Mouse (Mus musculus) thymus, adult 2 months (tissue): Measurements from ENCODE around the gene Lhpp. TPM values are rescaled to one million over a fixed set of nuclear protein-coding genes. Genes with fewer than 3 reads are reported as not detected.

Experiments used
- DNase-seq: peaks from one replicate; pipeline ENCODE4 v3.0.0; 2021
- H3K27ac ChIP-seq: fragments of 200-500 bp; 2 replicates; pipeline ENCODE4 v1.5.1; 2012; ENCODE audit warnings: low read length, control low read depth; ENCODE audit not compliant: control insufficient read depth, insufficient read depth
- H3K27me3 ChIP-seq: fragments of 200-500 bp; 2 replicates; pipeline ENCODE4 v1.6.1; 2012; ENCODE audit warnings: mild to moderate bottlenecking, low read length, moderate library complexity, mixed read lengths; ENCODE audit not compliant: control insufficient read depth, insufficient read depth
- H3K36me3 ChIP-seq: fragments of 200-500 bp; 2 replicates; pipeline ENCODE4 v1.6.1; 2012; ENCODE audit warnings: mild to moderate bottlenecking, low read length, moderate library complexity; ENCODE audit not compliant: control insufficient read depth, insufficient read depth
- H3K4me1 ChIP-seq: fragments of 200-500 bp; replicated peaks from 2 replicates; pipeline ENCODE4 v1.6.1; 2012; ENCODE audit warnings: low read length; ENCODE audit not compliant: control insufficient read depth, insufficient read depth
- H3K4me3 ChIP-seq: fragments of 200-500 bp; 2 replicates; pipeline ENCODE4 v1.5.1; 2012; ENCODE audit warnings: mild to moderate bottlenecking, low read length, control low read depth, moderate library complexity; ENCODE audit not compliant: control insufficient read depth, insufficient read depth
- CTCF ChIP-seq: fragments of 200-500 bp; IDR thresholded peaks from 2 replicates; pipeline ENCODE4 v1.5.1; 2012; ENCODE audit warnings: mild to moderate bottlenecking, control low read depth, low read length, moderate library complexity, borderline replicate concordance; ENCODE audit not compliant: control insufficient read depth, poor library complexity, insufficient read depth; ENCODE audit errors: extremely low read depth
- POLR2A ChIP-seq: fragments of 200-500 bp; IDR thresholded peaks from 2 replicates; pipeline ENCODE4 v1.6.1; 2012; ENCODE audit warnings: mild to moderate bottlenecking, low read length, control low read depth, moderate library complexity; ENCODE audit not compliant: control insufficient read depth, poor library complexity, insufficient read depth; ENCODE audit errors: extremely low read depth
- WGBS: fragments of 180-500 bp; shearing (Covaris S2); methylation state at CpG from one replicate; pipeline ENCODE4 v1.1.7; 2018; 5-methylcytosine and 5-hydroxymethylcytosine counted together
- polyA plus RNA-seq: library from polyadenylated mRNA; depleted of rRNA; stranded (reverse); fragments of >200 nt; gene quantifications from 2 replicates; pipeline ENCODE4 v1.2.3, GENCODE M21; 2012

Gene Lhpp
- polyA plus RNA-seq, 1 experiment, result 12.0 TPM

DNA sequence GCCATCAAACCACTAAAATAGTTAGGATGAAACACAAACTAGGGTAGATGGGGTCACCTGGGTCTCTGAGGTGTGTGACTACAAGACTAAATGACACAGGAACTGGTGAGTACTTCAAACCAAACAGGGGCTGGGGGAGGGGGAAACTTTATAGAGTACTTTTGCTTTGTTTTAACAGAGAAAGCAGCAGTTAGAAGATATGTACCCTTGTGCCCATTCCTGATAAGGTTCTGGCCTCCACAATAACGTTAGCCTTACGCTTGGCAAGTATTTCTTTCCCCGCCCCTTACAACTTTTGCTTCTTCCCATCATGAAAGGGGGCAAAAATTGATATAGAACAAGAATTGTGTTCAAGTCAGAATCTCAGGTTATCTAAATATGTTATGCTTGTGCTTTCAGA lies 14.7 kb upstream of the Lhpp start:
- H3K4me3 ChIP-seq, result no peak overlapping the region
- no peak overlapping the region for H3K27ac ChIP-seq
- peaks cover 17% of the 10 kb centered on the region for H3K27me3 ChIP-seq
- DNase-seq, result no peak
- no peak for TF ChIP-seq POLR2A
- TF ChIP-seq CTCF, result no peak
- no peaks in the 10 kb centered on the region for H3K36me3 ChIP-seq
- H3K4me1 ChIP-seq, result peaks cover 12% of the 10 kb centered on the region
- 91% methylated on average over 3 of the region's 3 CpGs for WGBS

- H3K4me3 ChIP-seq, result 0 out of 2 replicates have a peak overlapping the region, but pooled peaks have one; percentile 7
- DNase-seq, result no peak
- no peak for TF ChIP-seq POLR2A
- no peak for TF ChIP-seq CTCF
- H3K27ac ChIP-seq, result no peak overlapping the region
- WGBS, result 13% methylated on average over 26 of the region's 26 CpGs
- H3K27me3 ChIP-seq, result peaks cover 21% of the 10 kb centered on the region
- no peaks in the 10 kb centered on the region for H3K36me3 ChIP-seq
- H3K4me1 ChIP-seq, result peaks cover 12% of the 10 kb centered on the region
These were observed 13.7 kb upstream of the Lhpp start for GRCm38 (mm10) chr7:132596557-132597250.

DNA sequence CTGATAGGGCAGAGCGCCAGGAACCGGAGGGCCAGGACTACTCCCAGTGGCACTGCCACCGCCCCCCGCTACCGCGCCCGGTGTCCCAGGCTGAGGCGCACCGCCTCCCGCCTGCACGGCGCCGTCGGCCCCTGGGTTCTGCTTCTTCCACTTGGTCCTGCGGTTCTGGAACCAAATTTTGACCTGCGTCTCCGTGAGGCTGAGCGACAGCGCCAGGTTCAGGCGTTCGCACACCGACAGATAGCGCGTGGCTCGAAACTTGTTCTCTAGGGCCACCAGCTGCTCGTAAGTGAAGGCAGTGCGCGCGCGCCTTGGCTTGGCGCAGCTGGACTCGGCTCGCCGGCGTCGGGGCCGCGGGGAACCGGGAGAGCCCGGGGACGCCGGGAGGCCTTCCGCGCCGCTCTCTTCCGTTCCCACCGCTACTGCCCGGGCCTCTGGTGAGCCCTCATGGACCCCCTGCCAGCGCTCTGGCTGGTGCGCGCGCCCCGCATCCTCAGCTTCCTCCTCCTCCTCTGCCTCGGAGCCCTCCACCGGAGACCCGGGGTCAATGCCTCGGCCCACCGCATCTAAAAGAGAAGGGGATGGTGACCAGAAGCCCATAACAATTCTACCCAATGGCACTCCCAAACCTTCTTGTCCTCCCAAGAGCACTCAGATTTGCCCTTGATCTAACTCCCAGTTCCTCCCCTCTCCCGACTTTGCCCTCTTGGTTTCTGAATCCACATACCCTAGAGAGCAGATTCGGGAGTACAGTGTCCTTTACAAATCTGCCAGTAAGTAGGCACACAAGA lies 13.0 kb upstream of the Lhpp start:
- Histone ChIP-seq H3K4me1 (peaks cover 12% of the 10 kb centered on the region), H3K4me3 (0 out of 2 replicates have a peak overlapping the region, but pooled peaks have one; percentile 7), H3K36me3 (no peaks in the 10 kb centered on the region), H3K27ac (no peak overlapping the region), H3K27me3 (peaks cover 21% of the 10 kb centered on the region)
- no peak for DNase-seq
- no peak for TF ChIP-seq POLR2A
- TF ChIP-seq CTCF, result no peak
- 2% methylated on average over 59 of the region's 60 CpGs for WGBS

DNA sequence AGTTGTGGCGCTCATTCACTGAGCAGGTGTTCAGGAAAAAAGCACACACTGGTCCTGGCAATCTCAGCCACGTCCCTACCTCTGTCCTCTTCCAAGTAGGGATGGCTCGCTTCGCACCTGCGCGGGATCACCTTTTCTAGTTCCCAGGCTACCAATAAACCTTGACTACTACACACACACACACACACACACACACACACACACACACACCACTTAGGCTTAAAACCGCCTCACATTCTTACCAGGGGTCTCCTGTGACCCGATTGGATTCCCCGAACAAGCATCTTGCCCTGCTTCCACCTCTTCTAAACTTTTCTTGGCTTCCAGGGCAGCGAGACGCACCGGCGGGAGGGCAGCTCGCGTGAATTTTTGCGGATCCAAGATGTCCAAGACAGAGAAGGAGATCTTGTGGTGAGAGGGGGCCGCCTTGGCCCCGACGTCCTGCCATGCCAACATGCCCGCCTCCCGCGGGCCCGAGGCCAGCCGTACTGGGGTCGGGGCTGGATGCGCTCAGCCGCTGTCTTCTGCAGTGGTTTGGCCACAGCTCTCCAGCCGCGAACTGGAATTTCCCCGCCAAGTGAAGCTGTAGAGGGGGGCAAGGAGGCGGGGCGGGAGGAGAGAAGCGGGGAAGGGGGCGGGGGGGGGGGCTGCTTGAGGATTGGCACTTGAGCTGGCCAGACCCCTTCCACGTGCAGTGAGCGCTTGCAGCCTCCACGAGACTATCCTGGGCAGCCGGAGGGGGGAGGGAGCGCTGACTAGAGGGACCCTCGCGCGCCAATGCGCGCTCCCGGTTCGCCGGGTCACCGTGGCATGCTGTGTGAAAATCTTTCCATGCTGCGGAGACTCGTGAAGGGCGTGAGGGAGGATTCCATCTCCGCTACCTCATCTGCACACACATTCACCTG lies 11.1 kb upstream of the Lhpp start, which contains the start of gene Nkx1-2:
Gene Nkx1-2, minus strand, starts transcription at position 567 of the 905 bp plus-strand sequence.
- Histone ChIP-seq H3K4me1 (peaks cover 12% of the 10 kb centered on the region), H3K36me3 (no peaks in the 10 kb centered on the region), H3K27ac (no peak within 1 kb of the TSS), H3K27me3 (peaks cover 21% of the 10 kb centered on the region), H3K4me3 (0 out of 2 replicates have a peak within 1 kb of the TSS, but pooled peaks have one; percentile 0)
- WGBS, result 2% methylated on average over 52 of the region's 52 CpGs
- DNase-seq, result no peak
- no peak for TF ChIP-seq POLR2A
- TF ChIP-seq CTCF, result no peak

- no peak for DNase-seq
- Histone ChIP-seq H3K27me3 (peaks cover 21% of the 10 kb centered on the region), H3K27ac (no peak overlapping the region), H3K4me1 (peaks cover 12% of the 10 kb centered on the region), H3K36me3 (no peaks in the 10 kb centered on the region), H3K4me3 (0 out of 2 replicates have a peak overlapping the region, but pooled peaks have one; percentile 0)
- WGBS, result 1% methylated on average over 9 of the region's 9 CpGs
- TF ChIP-seq CTCF, result no peak
These were observed 10.4 kb upstream of the Lhpp start for GRCm38 (mm10) chr7:132600026-132600425.

GRCm38 (mm10) chr7:132600926-132601325 lies 9.5 kb upstream of the Lhpp start:
- H3K27ac ChIP-seq, result no peak overlapping the region
- peaks cover 21% of the 10 kb centered on the region for H3K27me3 ChIP-seq
- no peaks in the 10 kb centered on the region for H3K36me3 ChIP-seq
- no peak for TF ChIP-seq POLR2A
- TF ChIP-seq CTCF, result no peak
- DNase-seq, result no peak
- H3K4me3 ChIP-seq, result no peak overlapping the region
- H3K4me1 ChIP-seq, result peaks cover 12% of the 10 kb centered on the region
- 27% methylated on average over 8 of the region's 8 CpGs for WGBS
